Mouse (Mus musculus) right cerebral cortex, adult 2 months (tissue): ENCODE measurements around the gene Cops4.

Experiments
- DNase-seq, 2 experiments: peaks; one replicate each; pipeline ENCODE4 v3.0.0; 2021 to 2022; ENCODE audit warnings: low spot score in 2 of 2

Gene Cops4

DNA sequence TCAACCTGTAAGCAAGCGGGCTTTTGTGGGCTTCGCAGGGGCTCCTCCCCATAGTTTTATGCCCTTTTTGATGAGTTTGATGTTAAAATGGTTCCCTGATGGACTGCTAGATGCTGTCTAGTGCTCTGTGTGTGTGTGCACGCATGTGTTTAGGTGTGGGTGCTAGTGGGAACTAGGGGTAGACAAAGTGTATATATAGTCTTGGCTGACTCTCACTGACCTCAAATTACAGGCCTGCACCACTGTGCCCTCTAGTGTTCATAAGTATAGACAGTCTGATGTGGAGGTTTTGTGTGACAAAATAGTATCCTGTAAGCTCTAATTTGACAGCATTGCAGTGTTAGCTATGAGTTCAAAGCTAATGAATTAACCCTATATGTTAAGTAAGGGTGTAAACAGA is 18.5 kb downstream of the Cops4 start:
- peak; percentile 14 to 22 for DNase-seq

DNA sequence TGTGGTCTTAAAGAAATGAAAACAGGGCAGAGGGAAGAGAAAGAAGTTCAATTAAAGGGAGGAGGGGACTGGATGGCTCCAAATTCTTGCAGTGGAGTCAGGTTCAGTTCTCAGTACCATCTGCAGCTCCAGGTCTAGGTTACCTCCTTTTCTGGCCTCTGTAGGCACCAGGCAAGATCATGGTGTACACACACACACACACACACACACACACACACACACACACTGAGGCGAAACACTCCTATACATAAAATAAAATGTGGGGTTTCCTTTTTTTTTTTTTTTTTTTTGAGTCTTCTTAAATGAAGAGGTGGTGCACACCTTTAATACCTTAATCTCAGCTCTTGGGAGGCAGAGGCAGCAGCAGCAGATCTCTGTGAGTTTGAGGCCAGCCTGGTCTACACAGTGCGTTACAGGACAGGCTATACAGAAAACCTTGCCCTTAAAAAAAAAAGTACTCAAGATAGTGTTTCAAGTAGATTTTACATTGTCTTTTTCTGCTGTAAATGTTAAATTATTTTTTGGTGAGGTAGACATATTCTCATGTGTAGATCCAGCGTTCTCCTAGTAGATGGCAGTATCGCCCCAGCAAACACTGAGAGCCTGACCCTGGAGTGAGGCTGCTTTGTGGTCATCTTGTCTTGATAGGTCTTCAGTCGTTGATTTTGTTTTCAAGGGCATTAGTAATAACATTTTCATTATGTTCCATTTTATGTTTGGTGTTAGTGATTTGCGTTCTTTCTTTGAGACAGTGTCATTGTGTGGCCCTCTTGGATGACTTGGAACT is 28.4 kb downstream of the Cops4 start:
- DNase-seq, result no peak

DNA sequence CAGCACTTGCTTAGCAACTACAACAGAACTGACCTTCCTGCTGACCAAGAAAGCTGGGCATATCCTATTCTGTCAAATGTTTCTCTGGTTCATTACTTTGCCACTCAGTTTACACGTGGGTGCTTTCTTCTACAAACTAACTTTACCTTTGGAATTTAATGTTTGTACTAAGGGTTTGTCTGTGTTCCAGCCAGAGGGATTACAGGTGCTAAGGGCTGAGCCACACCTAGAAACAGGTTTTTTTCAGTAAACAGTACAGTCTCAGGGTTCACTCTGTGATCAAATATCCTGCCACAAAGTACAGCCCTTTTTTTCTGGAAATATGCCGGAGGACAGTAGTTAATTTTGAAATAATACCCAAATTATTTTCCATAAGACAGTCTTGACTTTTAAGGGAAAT is 30.1 kb downstream of the Cops4 start:
- DNase-seq, result no peak

DNA sequence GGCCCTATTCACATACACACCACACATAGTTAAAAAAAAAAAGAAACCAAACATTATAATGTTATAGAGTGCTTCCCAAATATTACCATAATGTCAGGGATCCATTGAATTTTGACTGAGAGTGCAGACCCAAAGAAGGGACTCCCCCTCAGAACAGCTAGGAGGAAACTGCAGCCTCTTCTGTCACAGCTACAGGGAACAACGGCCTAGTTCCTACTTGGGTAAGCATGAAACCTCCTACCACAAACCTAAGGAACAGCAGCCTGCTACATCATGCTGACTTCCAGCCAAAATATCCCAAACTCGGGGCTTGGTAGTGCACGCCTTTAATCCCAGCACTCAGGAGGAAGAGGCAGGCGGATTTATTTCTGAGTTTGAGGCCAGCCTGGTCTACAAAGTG is 31.2 kb downstream of the Cops4 start:
- no peak for DNase-seq

DNA sequence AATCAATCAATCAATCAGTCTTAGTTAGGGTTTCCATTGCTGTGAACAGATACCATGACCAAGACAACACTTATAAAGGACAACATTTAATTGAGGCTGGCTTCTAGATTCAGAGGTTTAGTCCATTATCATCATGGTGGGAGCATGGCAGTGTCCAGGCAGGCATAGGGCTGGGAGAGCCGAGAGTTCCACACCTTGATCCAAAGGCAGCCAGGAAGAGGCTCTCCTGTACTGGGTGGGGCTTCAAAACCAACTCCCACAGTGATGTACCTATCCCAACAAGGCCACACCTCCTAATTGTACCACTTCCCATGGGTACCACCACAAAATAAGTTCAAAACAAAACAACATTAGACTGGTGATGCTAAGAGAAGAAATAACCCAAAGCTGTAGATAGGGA is 32.0 kb downstream of the Cops4 start:
- no peak for DNase-seq

DNA sequence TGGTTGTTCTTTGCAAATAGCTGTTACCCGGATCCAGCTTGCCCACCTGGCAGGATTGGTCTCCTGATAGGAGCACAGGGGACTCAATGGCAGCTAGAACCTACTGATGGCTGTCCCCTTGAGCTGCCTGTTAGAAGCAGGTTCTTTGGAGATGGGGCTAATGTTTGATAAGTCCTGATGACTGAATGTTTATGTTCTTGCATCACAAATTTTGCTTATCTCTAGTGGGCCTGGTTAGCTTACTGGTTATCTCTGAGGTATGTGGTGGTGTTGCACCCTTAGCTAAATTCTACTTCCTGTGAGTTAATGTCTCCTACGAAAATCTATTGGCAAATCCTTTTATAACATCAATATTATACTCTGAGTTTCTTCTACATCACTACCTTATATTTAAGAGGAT is 33.8 kb downstream of the Cops4 start:
- no peak for DNase-seq

DNA sequence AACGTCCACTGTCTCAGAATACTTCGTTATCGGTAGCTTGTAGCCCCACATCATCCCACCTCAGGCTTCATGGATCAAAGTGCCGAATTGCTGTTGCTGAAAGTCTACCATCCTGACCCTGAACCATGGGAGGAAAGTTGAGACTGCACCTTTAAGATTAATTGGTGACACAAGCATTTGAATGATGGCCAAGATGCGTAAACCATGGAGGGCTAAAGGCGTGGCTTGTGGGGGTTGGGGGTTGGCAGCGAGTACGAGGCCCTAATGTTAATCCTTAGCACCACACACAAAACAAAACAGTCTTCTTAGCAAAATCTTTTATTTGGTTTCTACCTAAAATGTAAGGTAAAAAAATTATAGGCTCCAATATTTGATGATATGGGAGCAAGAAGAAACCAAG is 35.3 kb downstream of the Cops4 start:
- DNase-seq, result no peak

DNA sequence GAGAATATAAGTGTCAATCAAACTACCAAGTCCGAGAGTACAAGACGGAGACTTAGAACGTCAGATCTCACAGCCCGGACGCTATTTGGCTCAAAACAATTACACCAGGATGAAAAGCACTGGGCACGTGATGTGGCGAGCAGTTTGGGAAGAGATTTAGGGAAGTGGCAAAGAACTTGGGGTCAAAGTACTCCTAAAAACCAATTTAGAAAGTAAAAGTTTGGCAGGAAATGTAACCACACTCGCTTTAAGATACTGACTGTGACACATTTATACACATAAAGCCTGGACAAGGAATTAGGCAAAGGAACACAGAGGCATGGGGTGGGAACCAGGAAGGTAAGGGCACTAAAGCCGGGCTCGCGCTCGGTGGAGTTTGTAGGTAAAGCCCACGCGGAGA is 38.9 kb downstream of the Cops4 start:
- no peak for DNase-seq

DNA sequence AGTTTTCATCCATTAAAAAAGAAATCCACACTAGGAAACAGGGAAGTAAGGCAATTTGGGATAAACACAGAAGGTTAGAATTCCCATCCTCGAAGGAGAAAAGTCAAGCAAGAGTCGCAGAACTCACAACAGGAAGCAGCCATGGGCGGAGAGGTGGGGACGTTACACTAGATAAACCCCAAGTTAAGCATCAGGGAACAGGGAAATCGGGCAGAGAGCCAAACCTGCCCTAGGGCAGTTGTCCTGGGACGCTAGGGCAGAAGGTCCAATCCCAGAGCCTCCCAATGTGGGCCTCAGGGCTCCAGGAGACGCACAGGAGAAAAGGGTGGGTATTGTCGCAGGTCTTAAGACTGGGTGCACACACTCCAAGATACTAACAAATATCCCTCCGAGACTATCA is 39.4 kb downstream of the Cops4 start:
- DNase-seq, result no peak

DNA sequence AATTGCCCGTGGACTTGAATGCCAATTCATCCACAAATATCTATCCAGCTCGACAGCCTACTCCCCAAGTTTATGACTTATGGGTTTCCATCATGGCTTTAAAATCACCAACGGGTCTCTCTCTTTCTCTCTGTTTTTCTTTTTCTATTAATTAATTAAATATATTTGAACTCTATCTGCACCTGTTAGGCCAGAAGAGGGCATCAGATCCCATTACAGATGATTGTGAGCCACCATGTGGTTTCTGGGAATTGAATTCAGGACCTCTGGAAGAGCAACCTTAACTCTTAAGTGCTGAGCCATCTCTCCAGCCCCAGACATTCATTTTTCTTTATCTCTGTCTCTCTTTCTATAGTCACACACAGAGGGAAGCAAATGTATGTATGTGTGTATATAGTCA is 40.7 kb downstream of the Cops4 start:
- no peak for DNase-seq

DNA sequence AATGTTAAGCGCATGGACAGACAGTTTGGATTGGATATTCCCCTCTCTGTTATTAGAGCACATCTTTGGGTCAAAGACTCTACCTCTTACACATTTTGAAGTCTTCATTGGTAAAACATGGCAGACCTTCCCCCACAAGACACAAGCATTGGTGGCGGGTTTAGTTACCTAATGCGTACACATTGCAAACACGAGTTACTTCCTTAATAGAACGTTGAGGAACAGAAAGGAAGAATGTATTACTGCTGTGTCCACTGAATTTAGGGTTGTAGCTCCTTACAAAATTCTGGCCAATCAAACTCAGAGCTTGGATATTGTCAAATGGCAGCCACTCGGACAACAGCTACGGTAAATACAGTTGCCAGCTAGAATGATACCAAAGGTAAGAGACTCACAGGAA is 41.2 kb downstream of the Cops4 start:
- no peak for DNase-seq

DNA sequence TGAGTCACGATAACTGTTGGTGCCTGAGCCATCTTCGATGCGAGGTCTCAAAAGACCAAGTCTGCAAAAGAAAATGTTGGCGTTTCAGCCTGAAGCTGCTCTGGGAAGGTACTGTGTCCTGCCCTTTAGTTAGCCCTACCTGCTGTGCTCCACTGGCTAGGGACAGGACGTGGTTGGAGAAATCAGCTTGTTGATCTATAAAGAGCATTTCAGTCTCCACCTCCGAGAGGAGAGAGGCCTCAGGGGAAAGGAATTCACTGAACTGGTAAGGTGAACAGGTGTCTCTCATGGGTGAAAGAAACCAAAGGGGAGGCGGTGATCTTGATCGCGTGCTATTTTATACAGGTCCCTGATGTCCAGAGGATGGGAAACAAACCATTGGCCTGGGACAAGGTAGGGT is 44.6 kb downstream of the Cops4 start:
- DNase-seq, result no peak

DNA sequence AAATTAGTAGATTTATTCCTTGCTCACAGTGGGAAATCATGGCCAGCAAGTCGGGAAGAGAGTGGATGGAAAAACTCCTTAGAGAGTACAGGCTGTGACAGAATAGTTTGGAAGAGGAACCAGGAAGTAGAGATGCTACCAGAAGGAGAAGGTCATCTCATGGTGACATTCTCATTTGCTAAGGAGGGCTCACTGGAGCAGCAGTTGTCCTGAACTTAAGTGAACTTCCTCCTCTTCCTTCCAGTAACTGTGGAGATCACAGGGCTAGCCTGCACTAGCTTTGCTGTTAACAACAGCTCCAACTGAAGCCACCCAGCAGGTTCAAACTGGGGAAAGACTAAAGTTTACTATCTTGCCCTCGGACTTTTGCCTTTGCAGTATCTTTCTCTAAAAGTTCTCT is 48.7 kb downstream of the Cops4 start:
- DNase-seq, result no peak

DNA sequence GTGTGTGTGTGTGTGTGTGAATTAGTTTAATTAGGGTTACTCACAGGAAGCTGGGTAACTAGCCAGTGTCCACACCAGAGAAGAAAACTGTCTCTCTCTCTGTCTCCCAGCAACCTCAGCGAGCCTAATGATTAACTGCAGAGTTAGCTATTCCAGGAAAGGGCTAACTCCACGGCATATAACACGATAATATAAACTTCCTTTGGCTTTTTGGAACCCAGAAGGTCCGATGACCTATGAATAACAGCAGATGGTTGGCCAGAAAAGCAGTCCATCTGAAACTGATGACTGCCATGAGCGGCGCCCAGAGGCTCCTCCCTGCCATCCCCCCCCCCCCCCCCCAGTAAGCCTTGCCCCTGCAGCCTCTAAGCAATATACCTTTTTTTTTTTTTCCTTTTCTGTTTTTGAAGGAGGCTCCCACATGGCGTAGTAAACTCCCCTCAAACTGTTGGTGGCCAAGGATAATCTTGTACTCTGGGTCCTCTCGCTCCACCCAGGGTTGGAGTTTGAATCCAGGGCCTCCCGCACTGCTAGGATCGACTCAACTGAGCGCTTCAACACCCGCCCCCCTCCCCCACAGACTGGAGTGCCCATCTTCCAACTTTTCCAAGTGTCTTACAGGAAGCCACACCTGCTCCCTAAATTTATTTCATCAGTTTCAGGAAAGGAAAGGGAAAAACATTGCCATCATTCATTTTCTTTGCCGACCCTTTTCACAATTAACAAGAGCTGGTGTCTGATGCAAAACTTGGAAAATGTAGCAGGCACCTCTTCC is 49.3 kb downstream of the Cops4 start:
- DNase-seq, result no peak

DNA sequence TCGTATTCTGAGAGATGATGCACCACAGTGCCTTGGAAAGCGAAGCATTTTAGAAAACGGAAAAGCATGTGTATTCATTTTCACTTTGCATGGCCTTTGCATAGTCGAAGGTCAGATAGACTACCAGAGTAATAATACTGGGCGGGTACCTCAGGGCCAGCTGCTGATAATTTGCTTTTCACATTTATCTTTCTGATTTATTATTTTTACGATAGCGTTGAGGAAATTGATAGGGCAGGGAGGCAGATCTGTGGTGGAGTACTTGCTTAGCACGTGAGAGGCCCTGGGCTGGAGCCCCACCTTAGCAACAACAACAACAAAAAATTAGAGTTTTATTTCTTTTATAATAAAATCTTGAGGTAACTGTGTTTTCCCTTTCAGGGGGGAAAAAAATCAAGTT is 50.1 kb downstream of the Cops4 start:
- DNase-seq, result no peak

DNA sequence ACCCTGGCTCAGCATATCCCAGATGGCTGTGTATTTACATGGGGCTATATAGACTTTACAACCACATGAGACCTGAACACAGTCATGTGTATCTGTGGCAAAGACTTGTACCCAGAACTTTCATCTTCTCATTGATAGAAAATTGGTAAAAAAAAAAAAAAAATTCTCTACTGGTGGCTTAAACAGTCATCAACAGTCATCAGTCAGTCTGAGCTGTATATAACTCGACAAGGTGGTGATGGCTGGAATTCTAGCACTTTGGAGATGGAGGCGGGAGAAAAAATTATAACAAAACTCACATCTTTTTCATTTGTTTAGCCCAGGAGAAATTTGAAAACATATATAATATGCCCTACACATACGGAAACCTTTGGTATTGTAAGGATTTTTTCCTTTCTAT is 50.7 kb downstream of the Cops4 start:
- no peak for DNase-seq

DNA sequence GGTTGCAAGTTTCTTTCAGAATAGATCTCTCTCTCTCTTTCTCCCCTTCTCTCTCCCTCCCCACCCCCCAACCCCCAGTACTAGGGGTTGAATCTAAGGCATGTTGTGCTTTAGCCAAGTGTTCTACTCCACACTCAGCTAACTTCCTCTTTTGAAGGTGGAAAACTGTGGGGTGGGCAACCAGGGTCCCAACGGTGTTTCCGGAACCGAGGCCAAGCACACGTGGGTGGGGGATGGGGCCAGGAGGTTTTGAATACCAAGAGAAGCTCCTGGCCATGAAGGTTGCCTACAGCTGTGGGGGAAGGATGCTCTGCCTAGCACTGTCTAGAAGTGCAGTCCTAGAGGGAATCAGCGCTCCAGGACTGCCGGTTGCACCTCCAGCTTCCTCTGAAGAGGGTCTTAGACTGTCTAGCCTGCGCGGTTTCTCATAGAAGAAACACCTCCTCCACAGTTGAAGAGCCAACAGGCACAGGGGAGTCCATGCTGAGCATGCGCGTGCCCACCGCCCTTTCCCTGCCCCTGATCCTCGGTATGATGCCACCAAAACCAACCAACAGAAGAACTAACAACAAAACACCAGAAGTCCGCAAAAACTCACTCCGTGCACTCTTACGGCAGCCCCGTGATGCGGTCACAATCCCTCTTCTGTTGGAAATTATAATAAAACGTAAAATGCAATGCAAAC is 51.3 kb downstream of the Cops4 start:
- DNase-seq, result no peak

DNA sequence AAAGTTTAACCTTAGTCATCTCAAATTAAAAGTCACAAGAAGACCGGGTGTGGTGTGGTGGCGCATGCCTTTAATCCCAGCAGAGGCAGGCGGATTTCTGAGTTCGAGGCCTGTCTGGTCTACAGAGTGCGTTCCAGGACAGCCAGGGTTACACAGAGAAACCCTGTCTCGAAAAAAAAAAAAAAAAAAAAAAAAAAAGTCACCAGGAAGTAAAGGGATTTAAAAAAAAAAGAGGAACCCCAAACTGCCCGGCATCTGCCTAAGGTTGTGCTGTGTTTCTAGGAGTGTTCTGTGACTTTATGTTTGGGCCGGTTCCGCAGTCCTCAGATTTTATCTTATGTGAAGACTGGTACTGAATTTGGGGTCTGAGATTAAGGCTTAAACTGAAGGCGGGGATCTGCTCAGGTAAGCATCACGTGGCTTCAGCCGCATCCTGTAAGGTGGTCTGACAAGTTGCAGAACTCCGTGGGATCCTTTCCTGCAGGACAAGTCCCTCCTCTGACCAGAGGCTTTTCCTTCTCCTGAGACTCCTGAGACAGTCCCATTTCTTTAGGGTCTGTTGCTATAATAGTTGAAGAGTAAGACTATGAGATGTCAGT is 52.0 kb downstream of the Cops4 start:
- DNase-seq, result no peak

DNA sequence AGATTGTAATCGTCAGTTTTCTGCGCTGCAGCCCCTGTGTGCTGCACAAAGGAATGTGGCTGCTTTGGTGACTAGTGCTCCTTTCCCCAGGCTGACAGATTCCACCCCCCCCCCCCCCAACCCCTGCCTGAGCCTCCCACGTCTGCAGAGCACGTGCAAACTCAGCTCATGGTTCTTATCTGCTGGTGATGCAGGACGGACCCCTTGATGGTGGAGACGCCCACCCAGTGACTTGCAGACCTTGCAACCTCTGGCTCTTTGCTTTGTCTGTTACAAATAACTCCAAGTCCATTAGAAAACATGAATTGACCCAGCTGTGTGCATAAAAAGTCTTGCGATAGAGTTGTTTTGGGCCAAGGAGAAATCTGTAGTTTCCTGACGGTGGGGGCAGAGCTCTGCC is 52.6 kb downstream of the Cops4 start:
- DNase-seq, result no peak

DNA sequence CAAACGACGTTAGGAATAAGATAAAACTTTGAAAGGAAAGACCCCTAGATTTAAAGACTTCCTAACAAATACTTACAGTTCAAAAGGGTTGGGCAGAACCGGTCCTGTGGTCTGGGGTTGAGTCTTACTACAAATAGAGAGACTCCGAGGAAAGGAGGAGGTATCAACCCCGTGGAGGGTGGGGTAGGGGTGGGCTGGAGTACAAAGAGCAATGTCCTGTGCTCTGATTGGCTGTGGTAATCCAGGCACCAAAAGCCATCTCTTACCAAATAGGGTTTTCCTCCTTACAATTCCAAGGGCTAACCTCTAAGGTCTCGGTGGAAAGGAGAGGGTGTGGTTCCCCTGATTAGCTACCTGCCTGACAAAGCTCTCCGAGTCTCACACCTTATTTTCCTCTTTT is 54.0 kb downstream of the Cops4 start, which contains the start of gene Plac8:
Gene Plac8 (minus strand): TSS at position 177 of the 400 bp plus-strand sequence.
- no peak for DNase-seq

DNA sequence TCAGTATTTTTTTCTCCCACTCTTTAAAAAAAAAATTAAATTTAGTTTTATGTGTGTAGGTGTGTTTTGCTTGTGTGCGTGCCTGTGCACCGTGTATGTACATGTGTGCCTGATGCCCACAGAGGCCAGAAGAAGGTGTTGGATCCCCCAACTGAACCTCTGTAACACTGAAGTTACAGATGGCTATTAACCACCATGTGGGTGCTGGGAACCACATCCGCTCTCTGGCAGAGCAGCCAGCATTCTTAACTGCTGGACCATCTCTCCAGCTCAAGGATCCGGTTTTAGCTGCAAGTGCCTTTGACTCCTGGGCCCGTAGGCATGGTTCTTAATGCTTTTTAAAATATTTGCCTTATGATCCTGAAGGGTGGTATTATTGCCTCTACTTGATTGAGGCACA is 55.1 kb downstream of the Cops4 start:
- no peak for DNase-seq

DNA sequence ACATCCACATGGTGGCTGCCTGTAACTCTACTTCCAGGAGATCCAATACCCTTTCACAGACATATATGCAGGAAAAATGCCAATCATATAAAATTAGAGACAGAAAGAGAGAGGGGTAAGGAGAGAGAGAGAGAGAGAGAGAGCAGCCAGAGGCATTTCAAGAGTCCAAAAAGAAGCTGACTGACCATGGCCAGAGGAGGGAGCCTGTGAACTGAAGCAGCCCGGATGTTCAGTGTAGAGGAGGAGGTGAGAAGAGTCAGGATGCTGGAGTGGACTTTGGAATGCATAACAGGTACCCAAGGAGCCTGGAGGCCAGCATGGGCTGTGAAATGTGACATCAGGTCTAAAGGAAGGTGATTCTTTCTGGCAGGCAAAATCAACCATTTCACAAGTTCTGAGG is 56.7 kb downstream of the Cops4 start:
- no peak for DNase-seq
